In the genomic region with DNA sequence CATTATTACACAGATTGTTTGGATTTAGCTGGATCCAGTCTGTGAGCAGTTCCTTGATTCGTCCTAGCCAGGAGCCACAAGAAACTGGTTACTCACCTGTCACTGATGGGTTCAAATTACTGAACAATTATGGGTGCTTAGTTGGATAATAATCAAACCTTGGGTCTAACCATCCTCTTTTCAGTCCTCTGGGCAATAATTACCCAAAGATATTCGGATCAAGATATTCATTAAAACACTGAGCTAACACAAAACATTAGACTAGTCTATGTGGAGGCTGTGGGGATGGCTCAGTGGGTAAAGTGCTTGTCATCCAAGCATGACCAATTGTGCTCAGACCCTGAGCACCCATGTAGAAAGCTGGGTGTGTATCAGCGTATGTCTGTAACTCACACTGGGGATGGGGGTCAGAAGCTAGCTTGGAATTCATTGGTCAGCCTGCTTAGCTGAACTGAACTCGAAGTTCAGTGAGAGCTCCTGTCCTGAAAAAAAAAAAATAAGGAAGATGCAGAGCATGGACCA, we compare ENCODE assay signal across 30 mouse cellular contexts. TPM values are rescaled to one million over a fixed set of nuclear protein-coding genes. Genes with fewer than 3 reads are reported as not detected.
A peak's percentile ranks its signal among the peaks of the same experiment; 100 is the strongest.
DNase-seq lines count a peak whose midpoint lies in the region; ATAC-seq and TF ChIP-seq lines count a peak whose summit lies in the region.
"Had no signal": no experiment of that assay in that cellular context is flagged by ENCODE, and none has a peak within 500 bp of the region (broad histone marks: within the 10 kb centered on the region; RNA-seq: fewer than 3 reads in every experiment).

No protein-coding gene starts in this region.

- H3K4me1 ChIP-seq in kidney, adult 2 months (ENCODE audit: control insufficient read depth, insufficient read depth, low read length), result no peaks in the 10 kb centered on the region
- no peaks in the 10 kb centered on the region for H3K4me1 ChIP-seq in kidney, embryonic 15.5 days
- H3K4me1 ChIP-seq: embryonic facial prominence, embryonic 10.5 days; embryonic facial prominence, embryonic 13.5 days; forebrain, embryonic 12.5 days; forebrain, embryonic 15.5 days; heart, embryonic 12.5 days; heart, embryonic 15.5 days; hindbrain, embryonic 10.5 days; hindbrain, embryonic 13.5 days had no signal

- H3K4me2 ChIP-seq in kidney, embryonic 15.5 days, result no peak overlapping the region
- H3K4me2 ChIP-seq: embryonic facial prominence, embryonic 13.5 days; forebrain, embryonic 12.5 days; forebrain, embryonic 15.5 days; heart, embryonic 12.5 days; heart, embryonic 15.5 days; hindbrain, embryonic 13.5 days had no signal

- H3K4me3 ChIP-seq in kidney, adult 2 months (ENCODE audit: insufficient read depth, low read depth, low read length), result no peak overlapping the region
- H3K4me3 ChIP-seq in kidney, embryonic 15.5 days (replicated peaks), result no peak overlapping the region
- H3K4me3 ChIP-seq: embryonic facial prominence, embryonic 10.5 days; embryonic facial prominence, embryonic 13.5 days; erythroblast, embryonic 14.5 days; forebrain, embryonic 12.5 days; forebrain, embryonic 15.5 days; heart, embryonic 12.5 days; heart, embryonic 15.5 days; hindbrain, embryonic 10.5 days; hindbrain, embryonic 13.5 days had no signal

- 37% methylated on average over 4 of the region's 4 CpGs for WGBS in kidney, adult 2 months
- WGBS in kidney, embryonic 15.5 days, result 59% methylated on average over 4 of the region's 4 CpGs

- no peak for TF ChIP-seq CTCF in kidney, adult 2 months (conservative IDR thresholded peaks at IDR 0.05; ENCODE audit: insufficient read depth, insufficient read length, low read depth, low read length)

- H3K9me3 ChIP-seq in kidney, embryonic 15.5 days (replicated peaks), result peaks cover 94% of the 10 kb centered on the region

- ATAC-seq in kidney, embryonic 15.5 days (replicated peaks; ENCODE audit: low FRiP score), result peak; percentile 34; the same call in 1 of the 2 replicates
- ATAC-seq: forebrain, embryonic 15.5 days; Patski had no signal

- H3K9ac ChIP-seq in kidney, embryonic 15.5 days, result no peak overlapping the region
- H3K9ac ChIP-seq: embryonic facial prominence, embryonic 13.5 days; forebrain, embryonic 12.5 days; forebrain, embryonic 15.5 days; heart, embryonic 12.5 days; heart, embryonic 15.5 days; hindbrain, embryonic 13.5 days had no signal

- H3K27ac ChIP-seq in kidney, adult 2 months (ENCODE audit: insufficient read depth, low read depth, low read length), result no peak overlapping the region
- H3K27ac ChIP-seq in kidney, embryonic 15.5 days, result no peak overlapping the region
- H3K27ac ChIP-seq: embryonic facial prominence, embryonic 10.5 days; embryonic facial prominence, embryonic 13.5 days; forebrain, embryonic 12.5 days; forebrain, embryonic 15.5 days; heart, embryonic 15.5 days; hindbrain, embryonic 10.5 days; hindbrain, embryonic 13.5 days had no signal

- no peak for TF ChIP-seq POLR2A in kidney, adult 2 months (IDR thresholded peaks at IDR 0.05; ENCODE audit: low read depth, low read length)

- H3K36me3 ChIP-seq in kidney, adult 2 months (ENCODE audit: control insufficient read depth, insufficient read depth, low read length), result no peaks in the 10 kb centered on the region
- H3K36me3 ChIP-seq in kidney, embryonic 15.5 days, result no peaks in the 10 kb centered on the region
- H3K36me3 ChIP-seq: embryonic facial prominence, embryonic 10.5 days; embryonic facial prominence, embryonic 13.5 days; forebrain, embryonic 12.5 days; forebrain, embryonic 15.5 days; G1E; heart, embryonic 12.5 days; heart, embryonic 15.5 days; hindbrain, embryonic 10.5 days; hindbrain, embryonic 13.5 days had no signal

- peak; percentile 89 for DNase-seq in kidney, adult 2 months
- no peak for DNase-seq in kidney, adult 11 months
- DNase-seq in kidney, postnatal 14 days, result no peak
- DNase-seq in kidney, postnatal 36 days, result peak; percentile 59 to 64
- DNase-seq in cerebellum, postnatal 4 days (ENCODE audit: low spot score in 2 of 2), result no peak
- DNase-seq: adrenal gland, adult 2 months; adrenal gland, postnatal 14 days; B cell, adult 2 months; cerebellum, adult 11 months; cerebellum, adult 2 months; cerebellum, adult 9-11 months; cerebellum, postnatal 25 days; embryo, embryonic 11 days; gastrocnemius, postnatal 14 days; heart, postnatal 10 days; heart, postnatal 36 days had no signal

- no peaks in the 10 kb centered on the region for H3K27me3 ChIP-seq in kidney, adult 2 months (replicated peaks; ENCODE audit: control insufficient read depth, insufficient read depth, low read length)
- no peaks in the 10 kb centered on the region for H3K27me3 ChIP-seq in kidney, embryonic 15.5 days
- H3K27me3 ChIP-seq: embryonic facial prominence, embryonic 13.5 days; forebrain, embryonic 12.5 days; forebrain, embryonic 15.5 days; heart, embryonic 12.5 days; heart, embryonic 15.5 days; hindbrain, embryonic 13.5 days; Patski had no signal

RNA-seq across cellular contexts. Expression of a gene that starts 9.2 kb away (rescaled TPM):
- 0.08 TPM in 2 replicates for polyA plus RNA-seq in kidney, adult 2 months (2012; rRNA removed)
- polyA plus RNA-seq in kidney, embryonic 15.5 days (2015; fragmentation: Nextera tagmentation; extraction: Ambion mirVana), result 1.3 and 1.8 TPM in 2 replicates
- polyA plus RNA-seq: cortical plate, adult 2 months; erythroblast, embryonic 14.5 days; G1E had no signal

RNA-seq across cellular contexts. Expression of a gene that starts 24.2 kb away (rescaled TPM):
- 25.5 and 31.7 TPM in 2 replicates for polyA plus RNA-seq in kidney, adult 2 months (2012; rRNA removed)
- 1.2 and 1.8 TPM in 2 replicates for polyA plus RNA-seq in kidney, embryonic 15.5 days (2015; fragmentation: Nextera tagmentation; extraction: Ambion mirVana)
- polyA plus RNA-seq: cerebellum, adult 2 months; embryonic facial prominence, embryonic 10.5 days; embryonic facial prominence, embryonic 13.5 days; erythroblast, embryonic 14.5 days; forebrain, embryonic 12.5 days; forebrain, embryonic 15.5 days; G1E; heart, embryonic 15.5 days; hindbrain, embryonic 10.5 days; hindbrain, embryonic 13.5 days; hindbrain, embryonic 16.5 days had no signal

RNA-seq across cellular contexts. Expression of a gene that starts 30.4 kb away (rescaled TPM):
- 1.6 and 1.9 TPM in 2 replicates for polyA plus RNA-seq in kidney, adult 2 months (2012; rRNA removed)
- polyA plus RNA-seq in kidney, embryonic 15.5 days (2015; fragmentation: Nextera tagmentation; extraction: Ambion mirVana), result 10.7 TPM in 2 replicates
- polyA plus RNA-seq: G1E, Patski had no signal

RNA-seq across cellular contexts. Expression of a gene that starts 35.6 kb away (rescaled TPM):
- polyA plus RNA-seq in kidney, adult 2 months (2012; rRNA removed), result 1,010 and 1,230 TPM in 2 replicates
- 27.5 and 28.9 TPM in 2 replicates for polyA plus RNA-seq in kidney, embryonic 15.5 days (2015; fragmentation: Nextera tagmentation; extraction: Ambion mirVana)
- polyA plus RNA-seq: adrenal gland, adult 2 months; cerebellum, adult 2 months; cortical plate, adult 2 months; embryonic facial prominence, embryonic 10.5 days; embryonic facial prominence, embryonic 13.5 days; erythroblast, embryonic 14.5 days; forebrain, embryonic 12.5 days; forebrain, embryonic 15.5 days; G1E; heart, embryonic 12.5 days; heart, embryonic 15.5 days; hindbrain, embryonic 10.5 days; hindbrain, embryonic 13.5 days; hindbrain, embryonic 16.5 days had no signal

RNA-seq across cellular contexts. Expression of a gene that starts 41.5 kb away (rescaled TPM):
- polyA plus RNA-seq in kidney, adult 2 months (2012; rRNA removed), result 12.8 and 14.5 TPM in 2 replicates
- 162 and 175 TPM in 2 replicates for polyA plus RNA-seq in kidney, embryonic 15.5 days (2015; fragmentation: Nextera tagmentation; extraction: Ambion mirVana)

Comparison
In these comparisons a context has a peak if more than half of its experiments do, and no peak if none do; other contexts are left out.
1. DNase-seq: peak in kidney, adult 2 months (single experiment) and kidney, postnatal 36 days (2 of 2); none in kidney, adult 11 months (single experiment), kidney, postnatal 14 days (single experiment) and cerebellum, postnatal 4 days (0 of 2).